Mouse (Mus musculus): ENCODE data around the gene Gpatch8. TPM values are rescaled to one million over a fixed set of nuclear protein-coding genes. Genes with fewer than 3 reads are reported as not detected.

Gene Gpatch8
- 32.2 and 33.4 TPM in 2 replicates for total RNA-seq (2021)
- long read RNA-seq, full-length matches to known transcripts = 13 of 18 reads
- long read RNA-seq, partial matches to known transcripts = 0 of 18 reads
- long read RNA-seq, other reads (novel, unspliced or antisense) = 5 of 18 reads

DNA sequence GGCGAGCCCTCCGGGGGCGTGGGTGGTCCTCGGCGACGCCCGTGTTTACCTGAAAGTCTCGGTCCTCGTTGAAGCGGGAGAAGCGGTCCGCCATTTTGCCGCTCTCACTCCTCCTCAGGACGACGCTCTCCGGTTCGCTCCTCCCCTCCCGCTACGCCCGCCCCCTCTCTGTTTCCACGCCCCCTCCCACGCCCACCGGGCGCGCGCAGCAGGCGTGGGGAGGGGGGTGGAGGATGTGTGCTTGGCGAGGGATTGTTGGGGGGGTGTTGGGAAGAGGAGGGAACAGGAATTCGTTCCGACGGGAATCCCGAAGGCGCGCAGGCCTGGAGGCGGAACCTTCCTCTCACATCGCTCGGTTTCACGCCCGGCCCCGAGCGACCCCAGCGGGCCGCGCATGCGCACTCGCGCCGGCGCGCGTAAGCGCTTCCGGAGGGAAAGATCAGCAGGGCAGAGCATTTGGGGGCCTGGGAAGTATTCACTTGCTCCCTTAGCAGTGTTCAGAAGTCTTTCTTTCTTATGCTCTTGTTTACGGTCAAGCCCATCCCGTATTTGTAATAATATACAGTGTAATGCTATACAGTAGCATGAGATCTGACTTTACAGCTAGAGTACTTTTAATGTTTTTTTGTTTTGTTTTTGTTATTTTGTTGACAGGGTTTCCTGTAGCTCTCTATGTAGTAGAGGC, at the start of gene Gpatch8:
Gpatch8 (minus strand) TSS at position 362 of the 685 bp plus-strand sequence.
- peak; percentile 93 for DNase-seq

DNA sequence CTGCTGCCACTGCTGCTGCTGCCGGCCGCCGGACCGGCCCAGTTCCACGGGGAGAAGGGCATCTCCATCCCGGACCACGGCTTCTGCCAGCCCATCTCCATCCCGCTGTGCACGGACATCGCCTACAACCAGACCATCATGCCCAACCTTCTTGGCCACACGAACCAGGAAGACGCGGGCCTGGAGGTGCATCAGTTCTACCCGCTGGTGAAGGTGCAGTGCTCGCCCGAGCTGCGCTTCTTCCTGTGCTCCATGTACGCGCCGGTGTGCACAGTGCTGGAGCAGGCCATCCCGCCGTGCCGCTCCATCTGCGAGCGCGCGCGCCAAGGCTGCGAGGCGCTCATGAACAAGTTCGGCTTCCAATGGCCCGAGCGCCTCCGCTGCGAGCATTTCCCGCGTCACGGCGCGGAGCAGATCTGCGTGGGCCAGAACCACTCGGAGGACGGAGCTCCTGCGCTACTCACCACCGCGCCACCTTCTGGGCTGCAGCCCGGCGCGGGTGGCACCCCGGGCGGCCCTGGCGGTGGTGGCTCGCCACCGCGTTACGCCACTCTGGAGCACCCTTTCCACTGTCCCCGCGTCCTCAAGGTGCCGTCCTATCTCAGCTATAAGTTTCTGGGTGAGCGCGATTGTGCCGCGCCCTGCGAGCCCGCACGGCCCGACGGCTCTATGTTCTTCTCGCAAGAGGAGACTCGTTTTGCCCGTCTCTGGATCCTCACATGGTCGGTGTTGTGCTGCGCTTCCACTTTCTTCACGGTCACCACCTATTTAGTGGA, 48.8 kb upstream of the Gpatch8 start:
- DNase-seq = peak; percentile 41

DNA sequence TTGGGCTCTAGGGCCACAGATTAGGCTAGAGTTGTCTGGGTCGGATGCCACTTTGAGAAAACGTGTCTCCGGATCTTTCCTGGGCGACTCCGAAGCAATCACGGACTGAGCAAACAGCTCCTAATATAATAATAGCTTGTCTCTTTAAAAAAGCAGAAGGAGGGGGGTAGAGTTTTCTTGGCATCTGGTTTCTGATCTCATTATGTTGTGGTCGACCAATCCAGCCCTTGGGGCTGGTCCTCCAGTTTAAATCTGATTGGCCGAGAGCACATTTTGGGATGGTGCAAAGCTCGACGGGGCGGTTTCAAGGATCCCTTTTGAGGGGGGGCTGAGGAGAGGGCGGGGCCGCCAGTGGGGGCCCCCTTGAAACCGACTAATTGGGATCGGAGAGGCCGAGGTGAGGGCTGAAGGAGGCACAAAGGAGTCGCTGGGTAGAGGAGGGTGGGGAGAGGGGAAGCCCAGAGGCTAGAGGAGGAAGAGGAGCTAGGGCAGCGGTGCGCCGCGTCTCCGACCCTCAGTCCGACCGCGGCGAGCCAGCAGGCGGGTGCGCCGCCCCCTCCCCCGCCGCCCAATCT, 47.9 kb upstream of the Gpatch8 start, which contains the start of gene Fzd2:
Fzd2 (plus strand) TSS at position 387 of the 575 bp plus-strand sequence.
- peak; percentile 77 for DNase-seq

DNA sequence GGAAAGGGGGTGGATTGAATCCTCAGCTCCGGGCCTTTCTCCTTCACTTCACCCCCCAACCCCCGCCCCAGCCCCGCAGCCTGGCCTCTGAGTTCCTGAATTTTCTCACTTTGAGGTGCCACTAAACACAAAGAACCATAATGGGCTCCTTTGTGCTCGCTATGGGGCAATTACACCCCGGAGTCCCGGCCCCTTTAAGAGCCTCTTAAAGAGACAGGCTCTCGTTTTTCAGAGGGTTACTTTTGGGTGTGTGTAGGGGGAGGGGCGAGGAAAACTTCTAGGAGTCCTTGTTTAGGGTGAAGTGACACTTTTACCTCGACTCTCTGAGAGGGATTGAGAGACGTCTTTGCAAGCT, 47.3 kb upstream of the Gpatch8 start:
- DNase-seq = peak; percentile 34

DNA sequence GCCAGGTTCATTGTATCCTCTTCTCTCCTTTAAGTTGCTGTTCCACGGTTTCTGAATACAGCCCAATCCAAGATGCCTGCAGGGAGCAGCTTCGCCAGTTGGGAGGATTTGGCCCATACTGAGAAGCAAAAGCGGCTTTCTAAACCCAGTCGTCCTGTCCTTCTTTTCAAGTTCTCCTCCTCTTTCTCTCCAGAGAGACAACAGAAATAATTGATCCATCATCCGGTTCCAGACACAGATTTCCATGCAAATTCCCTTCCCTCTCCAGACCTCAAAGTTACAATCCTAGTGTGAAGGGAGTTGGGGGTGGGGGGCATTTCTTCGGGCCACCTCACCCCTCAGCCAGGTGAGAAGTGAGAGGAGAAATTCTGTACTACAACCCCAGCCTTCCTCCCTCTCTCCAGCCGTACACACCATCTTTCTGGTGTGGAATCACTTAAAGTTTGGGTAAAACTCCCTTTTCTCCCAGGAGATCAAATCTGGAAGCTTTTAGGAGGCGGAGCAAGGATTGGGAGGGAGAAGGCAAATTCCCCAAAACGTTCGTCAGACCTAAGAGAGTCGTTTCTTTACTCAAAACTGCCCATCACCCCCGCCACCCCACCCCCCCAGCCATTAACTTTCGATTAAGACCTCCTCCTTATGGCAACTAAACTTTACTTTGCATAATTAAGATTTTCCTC, 46.8 kb upstream of the Gpatch8 start:
- no peak for DNase-seq

DNA sequence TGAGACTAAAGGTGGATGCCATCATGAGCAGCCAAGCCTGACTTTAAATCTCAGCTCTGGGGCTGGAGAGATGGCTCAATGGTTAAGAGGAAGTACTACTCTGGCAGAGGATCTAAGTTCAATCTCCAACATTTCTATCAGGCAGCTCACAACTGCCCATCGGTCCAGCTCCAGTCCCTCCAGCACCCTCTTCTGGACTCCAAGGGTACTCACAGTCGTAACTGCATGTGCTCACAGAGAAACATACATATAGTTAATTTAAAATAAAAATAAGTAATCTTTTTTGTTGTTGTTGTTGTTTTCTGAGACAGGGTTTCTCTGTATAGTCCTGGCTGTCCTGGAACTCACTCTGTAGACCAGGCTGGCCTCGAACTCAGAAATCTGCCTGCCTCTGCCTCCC, 43.7 kb upstream of the Gpatch8 start:
- no peak for DNase-seq

DNA sequence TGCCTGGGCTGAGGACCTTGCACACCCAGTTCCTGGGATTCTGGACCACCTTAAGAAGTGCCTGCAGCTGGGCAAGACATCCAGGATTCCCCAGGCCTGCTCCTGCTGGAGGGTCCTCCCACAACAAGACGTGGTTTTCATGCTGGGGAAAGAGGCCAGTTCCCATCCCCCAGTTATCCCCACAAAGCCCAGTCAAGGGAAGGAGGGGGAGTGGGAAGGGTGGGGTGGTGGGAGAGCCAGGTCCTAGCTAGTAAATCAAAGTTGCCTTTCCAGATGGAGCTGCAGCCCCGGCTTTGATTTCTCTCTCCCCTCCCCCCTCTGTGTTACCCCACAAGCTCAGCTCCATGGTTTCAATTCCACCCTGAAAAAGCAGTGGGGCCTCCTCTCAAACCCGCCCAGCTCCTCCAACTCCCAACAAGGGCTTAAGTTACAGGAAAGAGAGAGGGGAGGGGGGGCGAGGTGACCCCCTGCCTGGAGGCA, 39.2 kb upstream of the Gpatch8 start:
- no peak for DNase-seq

DNA sequence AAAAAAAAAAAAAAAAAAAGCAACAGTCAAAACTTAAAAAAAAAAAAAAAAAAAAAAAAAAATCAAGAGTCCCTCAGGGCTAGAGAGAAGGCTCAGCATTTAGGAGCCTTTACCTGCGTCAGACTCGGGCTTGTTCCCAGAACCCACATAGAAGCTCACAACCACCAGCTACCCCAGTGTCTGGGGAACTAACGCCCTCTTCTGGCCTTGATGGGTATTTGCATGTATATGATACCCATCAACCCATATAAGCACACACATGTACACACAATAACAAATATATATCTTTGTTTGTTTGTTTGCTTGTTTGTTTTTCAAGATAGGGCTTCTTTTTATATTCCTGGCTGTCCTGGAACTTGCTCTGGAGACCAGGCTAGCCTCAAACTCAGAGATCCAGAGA, 31.4 kb upstream of the Gpatch8 start:
- DNase-seq = no peak

DNA sequence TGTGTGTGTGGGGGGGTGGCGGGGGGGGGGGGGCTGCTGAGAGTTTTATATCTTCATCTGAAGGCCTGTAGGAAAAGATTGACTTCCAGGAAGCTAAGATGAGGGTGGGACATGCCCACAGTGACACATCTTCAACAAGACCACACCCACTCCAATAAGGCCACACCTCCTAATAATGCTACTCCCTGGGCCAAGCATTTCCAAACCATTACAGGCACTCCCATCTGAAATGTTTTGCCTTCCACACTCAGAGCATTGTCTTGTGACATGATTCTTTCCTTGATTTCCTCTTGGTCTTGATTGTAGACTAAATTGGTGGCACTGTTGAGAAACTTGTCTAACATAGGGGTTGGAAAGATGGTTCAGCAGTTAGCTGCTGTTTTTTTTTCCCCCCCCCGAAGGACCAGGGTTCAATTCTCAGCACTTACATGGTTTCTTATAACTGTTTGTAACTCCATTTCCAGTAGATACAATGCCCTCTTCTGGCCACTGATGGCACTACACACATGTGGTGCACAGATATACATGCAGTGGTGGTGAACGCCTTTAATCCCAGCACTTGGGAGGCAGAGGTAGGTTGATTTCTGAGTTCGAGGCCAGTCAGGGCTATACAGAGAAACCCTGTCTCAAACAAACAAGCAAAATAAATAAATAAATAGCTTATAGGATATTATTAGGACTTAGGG, 30.4 kb upstream of the Gpatch8 start:
- no peak for DNase-seq

DNA sequence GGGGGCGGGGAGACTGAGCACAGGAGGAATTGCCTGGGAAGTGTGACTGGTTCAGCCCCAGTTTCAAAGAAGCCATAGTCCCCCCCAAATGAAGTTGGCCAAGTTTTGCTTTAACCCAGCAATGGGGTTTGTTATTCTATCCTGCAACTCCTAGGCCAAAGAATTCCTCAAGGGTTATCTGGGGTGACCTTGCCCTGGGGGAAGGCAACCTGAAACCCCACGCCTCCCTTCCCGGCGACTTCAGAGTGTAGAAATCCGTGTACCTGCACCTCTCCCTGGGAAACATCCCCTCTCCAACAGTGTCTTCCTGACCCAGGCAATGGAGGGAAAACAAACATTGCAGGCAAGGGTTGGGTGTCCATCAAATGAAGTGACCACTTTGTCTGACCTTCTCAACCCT, 26.5 kb upstream of the Gpatch8 start:
- DNase-seq = no peak

DNA sequence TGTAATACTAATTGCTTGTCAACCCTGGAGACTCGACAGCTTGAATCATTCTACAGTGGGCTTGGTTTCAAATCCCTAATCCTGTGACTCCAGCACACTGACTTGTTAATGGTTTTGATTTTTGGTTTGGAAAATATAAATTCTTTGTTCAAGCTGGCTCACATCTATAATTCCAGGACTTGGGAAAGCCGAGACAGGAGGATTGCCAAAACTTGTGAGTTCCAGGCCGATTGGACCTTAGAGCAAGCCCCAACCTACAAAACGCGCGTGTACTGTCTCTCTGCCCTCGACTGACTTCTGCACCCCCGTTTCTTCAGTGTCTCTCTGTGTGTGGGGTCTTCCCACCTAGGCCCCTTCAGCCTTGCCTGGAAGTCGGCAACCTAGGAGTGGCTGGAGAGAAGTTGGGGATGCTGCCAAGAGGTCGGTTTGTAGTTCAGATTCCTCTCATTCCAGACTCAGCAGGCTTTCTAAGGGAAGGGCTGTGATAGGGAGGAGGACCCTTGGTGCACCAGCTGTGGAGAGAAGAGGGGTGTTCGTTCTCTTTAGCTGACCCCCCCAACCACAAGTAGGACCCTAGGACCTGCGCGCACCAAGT, 25.9 kb upstream of the Gpatch8 start:
- DNase-seq = no peak

DNA sequence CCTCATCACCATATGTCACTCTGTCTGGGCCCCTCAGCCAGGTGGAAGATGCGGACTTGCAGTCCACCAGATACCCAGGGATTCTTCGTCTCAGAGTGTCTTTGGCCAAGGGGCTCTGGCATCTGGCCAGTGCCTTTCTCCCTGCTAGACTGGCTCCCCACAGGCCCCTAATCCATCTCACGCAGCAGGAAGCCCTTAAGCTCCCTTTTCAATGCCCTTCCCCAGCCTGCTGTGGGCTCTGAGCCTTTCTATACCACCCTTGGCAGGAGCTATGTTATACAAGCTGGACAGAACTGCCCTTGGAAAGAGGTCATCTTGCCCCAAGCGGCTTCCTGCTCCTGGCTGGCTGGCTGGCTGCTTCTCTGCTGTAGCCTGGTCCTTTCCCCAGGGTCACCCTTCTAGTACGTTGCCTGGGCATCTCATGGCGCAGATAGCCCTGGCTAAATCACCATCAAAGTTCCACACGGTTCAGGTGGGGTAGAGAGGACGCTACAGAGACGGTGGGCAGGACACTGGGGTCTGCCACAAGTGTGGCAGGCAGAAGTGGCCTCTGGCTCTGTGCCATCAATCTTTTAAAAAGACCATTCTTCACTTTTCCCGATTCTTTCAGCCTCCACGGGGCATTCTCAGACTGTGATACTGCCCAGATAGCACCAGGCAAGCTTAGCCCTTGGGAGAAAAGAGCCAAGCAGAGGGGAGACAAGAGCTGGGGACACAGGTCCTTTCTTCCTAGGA, 25.3 kb upstream of the Gpatch8 start:
- DNase-seq = no peak

DNA sequence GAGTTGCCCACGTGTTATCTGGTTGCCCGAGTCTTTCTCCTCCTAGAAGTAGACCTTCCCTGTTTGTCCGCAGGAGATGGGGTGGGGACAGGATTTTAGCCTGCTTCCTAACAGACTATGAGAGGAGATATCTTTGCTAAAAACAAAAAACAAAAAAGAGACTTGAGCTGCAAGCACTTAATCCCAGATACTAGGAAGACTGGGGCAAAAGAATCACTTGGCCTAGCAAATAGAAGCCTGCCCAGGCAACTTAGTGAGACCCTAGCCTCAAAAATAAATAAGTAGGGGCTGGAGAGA, 23.8 kb upstream of the Gpatch8 start:
- no peak for DNase-seq

DNA sequence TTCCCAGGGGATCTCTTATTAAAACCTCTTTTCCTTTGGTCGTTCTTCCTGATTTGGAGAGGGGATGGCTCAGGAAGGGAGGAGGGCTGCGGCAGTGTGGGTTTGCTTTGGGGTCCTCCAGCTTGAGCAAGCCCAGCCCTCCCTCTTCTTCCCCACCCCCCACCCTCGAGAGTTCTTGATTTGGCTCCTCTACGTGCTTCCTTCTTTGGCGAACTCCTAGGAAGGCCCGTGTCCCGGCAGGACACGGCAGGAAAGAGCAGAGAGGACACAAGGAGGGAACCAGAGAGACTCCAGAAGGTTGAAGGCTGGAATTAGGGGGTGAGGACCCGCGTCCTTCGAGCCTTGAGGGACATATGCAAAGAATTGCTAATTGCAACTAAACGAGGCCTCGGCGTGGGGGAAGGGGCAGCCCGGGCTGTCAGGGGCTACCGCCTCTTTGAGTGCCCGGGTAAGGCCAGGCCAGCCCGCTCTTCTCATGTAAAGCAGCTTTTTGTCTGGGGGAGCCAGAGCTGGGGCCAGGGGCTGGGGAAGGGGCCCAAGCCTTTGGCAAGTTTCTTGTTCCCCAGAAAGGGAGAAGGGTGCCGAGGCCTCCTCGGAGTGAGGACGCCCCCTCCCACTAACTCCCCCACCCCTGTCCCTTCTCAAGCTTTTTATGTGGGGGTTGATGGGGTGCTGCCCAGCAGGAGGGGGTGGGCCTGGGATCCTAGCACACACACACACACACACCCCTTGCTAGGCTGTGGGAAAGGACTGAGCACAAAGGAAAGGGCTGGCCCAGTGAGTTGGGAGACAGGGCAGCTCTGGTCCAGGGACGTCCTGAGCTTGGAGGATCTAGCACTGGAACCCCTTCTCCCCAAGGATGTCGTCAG, 23.2 kb upstream of the Gpatch8 start, which contains the start of gene Gm11627:
Gm11627 (minus strand) TSS at position 297 of the 869 bp plus-strand sequence.
- DNase-seq = no peak

DNA sequence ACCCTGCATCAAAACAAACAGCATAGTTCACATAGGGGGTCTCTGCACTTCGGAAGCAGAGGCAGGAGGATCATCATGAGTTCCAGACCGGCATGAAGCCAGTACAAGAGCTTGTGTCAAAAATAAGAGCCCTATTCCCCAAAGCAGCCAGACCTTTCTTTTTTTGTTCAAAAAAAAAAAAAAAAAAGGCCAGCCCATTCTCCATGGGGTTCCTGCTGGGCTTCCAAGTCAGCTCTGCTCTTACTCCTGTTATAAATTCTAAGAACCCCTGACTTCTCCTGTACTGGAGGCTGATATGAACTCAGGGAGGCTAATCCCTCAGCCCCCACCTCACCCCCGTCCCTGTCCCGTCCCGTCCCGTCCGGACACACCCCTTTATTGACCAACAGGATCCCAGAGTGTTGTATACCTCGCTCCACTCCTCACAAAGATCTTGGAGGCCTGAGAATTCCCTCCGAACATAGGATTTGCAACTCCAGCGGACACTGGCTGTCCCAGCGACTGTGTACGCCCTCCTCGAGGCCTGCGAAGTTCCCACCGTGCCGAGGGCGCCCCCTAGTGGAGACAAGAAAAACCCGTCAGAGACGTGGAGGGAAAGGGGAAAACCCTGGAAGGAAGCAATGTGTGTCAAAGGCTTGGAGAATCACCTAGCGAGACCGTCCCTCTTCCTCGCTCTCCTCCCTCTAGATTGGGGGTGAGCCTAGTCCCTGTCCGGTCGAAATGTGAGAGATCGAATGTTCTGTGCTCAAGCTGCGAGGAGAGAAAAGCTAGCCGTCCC, 22.3 kb upstream of the Gpatch8 start:
- DNase-seq = peak; percentile 88

DNA sequence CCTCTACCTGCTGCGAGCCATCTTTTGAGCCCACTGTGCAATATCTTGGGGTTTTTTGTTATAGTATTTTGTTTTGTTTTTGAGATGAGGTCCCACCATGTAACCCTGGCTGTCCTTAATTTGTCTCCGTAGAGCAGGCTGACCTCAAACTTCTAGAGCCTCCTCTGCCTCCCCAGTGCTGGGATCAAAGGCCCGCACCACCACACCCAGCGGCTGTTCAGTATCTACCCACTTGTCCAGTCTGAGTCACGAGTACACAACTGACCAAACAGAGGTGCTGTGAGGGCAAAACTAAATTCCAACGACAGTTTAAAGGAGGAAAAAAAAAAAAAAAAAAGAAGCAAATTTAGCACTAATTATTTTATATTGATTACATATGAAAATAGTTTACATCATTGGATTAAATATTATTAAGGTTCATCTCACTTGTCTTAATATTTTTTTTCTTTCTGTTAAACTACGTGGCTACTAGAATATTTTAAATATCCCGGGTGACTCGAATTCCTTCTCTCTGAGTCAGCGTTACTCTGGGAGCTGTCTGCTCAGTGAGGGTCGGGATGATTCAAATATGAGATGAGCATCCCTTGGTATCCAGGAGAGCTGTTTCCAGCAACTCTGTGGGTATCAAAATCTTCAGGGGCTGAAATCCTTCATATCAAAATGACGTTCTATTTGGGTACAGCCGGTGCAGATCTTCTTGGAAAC, 20.0 kb upstream of the Gpatch8 start:
- DNase-seq = no peak

DNA sequence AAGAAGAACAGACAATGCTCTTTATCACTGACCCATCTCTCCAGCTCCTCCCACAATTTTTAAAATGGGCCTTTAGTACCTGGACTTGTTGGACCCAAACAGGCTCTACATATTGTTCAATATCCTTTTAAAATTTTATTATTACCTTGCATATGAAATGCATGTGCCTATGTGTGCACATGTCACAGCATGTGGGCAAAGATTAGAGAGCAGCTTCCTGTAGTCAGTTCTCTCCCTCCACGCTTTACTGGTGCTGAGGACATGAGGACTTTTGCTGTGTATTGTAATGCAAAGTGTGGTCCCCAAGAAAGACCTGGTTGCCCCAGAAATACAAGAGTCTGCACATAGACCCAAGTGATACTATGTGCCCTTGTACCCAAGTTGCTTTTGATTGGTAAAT, 18.8 kb upstream of the Gpatch8 start:
- DNase-seq = no peak
